Mouse (Mus musculus): ENCODE data around the gene Robo1.

GRCm38 (mm10) chr16:72737154-72737553, 429.0 kb downstream of the Robo1 start:
- no peak for TF ChIP-seq POLR2A (IDR thresholded peaks at IDR 0.05; ENCODE audit: control insufficient read depth, low read depth, low read length)
- no peak for TF ChIP-seq CTCF (IDR thresholded peaks at IDR 0.05; ENCODE audit: control insufficient read depth, insufficient read depth, insufficient replicate concordance, low read depth, low read length)
